Mouse (Mus musculus) right cerebral cortex, postnatal 10 days (tissue): Measurements from ENCODE around the gene Usp46.

Experiments
- DNase-seq, 2 experiments: peaks; one replicate each; pipeline ENCODE4 v3.0.0; 2021; ENCODE audit warnings: low spot score in 2 of 2

Usp46 gene

DNA sequence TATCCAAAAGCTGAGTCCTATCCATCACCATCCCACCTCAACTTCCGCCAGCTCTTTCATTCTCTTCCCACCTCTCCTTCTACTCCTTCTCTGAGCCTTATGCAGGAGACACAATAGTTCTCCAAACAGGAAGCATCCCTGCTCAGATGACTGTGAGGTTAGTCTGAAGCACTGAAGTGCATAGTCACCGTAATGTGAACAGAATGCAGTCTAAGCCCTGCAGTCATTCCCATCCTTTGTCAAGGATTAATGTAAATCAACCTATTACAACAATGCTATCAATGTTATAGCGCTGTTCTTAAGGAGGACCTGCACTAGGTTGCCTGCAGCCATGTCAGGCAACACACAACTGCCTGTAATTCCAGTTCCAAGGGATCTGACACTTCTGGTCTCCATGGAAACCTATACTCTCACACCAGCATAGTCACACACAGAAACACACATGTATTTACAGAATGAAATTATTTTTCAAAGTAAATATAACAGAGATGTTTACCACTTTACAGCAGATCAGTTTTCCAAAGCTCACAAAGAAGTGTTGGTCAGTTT lies 115.1 kb downstream of the Usp46 start:
- no peak for DNase-seq

DNA sequence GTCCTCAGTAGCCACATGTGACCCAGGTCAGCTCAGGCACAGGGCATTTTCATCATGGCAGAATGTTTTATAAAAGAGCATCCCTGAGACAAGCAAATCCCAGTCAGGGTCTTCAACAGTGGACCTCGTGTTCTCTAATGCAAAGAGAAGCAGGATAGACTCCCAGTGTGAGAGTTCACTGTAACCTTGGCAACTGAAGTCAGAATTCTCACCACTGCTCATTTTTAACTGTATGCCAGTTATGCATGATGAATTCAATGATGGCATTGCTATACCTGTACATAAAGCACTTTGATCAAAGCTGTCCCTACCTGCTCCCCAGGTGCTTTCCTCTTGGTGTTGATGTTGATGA lies 116.6 kb downstream of the Usp46 start:
- no peak for DNase-seq

DNA sequence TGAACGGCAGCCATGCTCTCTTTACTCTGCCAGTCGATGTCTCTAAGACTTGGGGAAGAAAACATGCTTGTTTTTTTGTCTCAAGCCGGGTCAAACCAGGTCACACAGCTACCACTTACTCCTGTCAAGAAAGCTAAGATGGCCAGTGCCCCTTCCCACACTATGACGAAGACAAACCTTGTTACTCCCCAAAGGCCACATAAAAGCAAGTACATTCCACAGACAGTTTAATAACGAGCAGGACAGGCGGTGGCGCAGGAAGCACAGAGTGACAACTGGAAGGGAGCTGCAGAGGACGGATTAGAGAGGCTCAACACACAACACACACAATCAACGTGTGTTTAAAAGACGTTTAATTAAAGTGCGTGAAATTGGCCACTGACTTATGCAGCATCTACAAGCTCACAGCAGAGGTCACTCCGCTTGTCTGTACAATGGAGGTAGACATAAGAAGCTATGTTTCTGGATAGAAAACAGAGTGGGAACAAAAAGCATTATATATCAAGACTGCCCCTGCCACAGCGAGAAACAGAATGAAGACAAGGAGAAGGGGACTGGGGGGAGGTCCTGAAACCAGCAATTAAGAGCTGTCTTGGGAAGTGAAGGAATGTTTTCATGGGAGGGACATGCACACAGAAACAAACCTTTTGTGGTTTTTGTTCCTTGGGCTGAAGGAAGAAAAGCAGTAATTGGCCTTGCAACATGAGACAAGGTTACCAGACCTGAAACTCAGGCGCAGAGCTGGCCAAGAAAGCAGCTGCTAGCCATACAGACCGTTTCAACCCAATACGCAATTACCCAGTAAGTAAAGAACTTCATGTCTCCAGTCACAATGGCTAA lies 117.2 kb downstream of the Usp46 start:
- peak; percentile 63 to 70 for DNase-seq
